Mouse (Mus musculus) cerebellum, adult 9-10 months (tissue): ENCODE data around the gene Nek9.

Experiments used
- DNase-seq: peaks from one replicate; pipeline ENCODE4 v3.0.0; 2022

Gene Nek9

GRCm38 (mm10) chr12:85339243-85339729 is at the start of gene Nek9:
Gene Nek9, minus strand, starts transcription at chr12:85339362.
- peak; percentile 92 for DNase-seq

GRCm38 (mm10) chr12:85385995-85386375 is 46.8 kb upstream of the Nek9 start:
- DNase-seq = no peak

GRCm38 (mm10) chr12:85385329-85385994 is 46.3 kb upstream of the Nek9 start:
- no peak for DNase-seq

- DNase-seq = no peak
Measured at GRCm38 (mm10) chr12:85382761-85383680, 43.9 kb upstream of the Nek9 start.

GRCm38 (mm10) chr12:85381570-85381969 is 42.4 kb upstream of the Nek9 start:
- no peak for DNase-seq

GRCm38 (mm10) chr12:85380942-85381341 is 41.8 kb upstream of the Nek9 start:
- DNase-seq = no peak

GRCm38 (mm10) chr12:85380308-85380707 is 41.1 kb upstream of the Nek9 start:
- no peak for DNase-seq

GRCm38 (mm10) chr12:85378271-85378670 is 39.1 kb upstream of the Nek9 start:
- DNase-seq = no peak

GRCm38 (mm10) chr12:85374561-85375272 is 35.6 kb upstream of the Nek9 start, which contains the start of gene Tmed10:
Gene Tmed10, minus strand, starts transcription at chr12:85374847.
- DNase-seq = peak; percentile 94

- peak; percentile 56 for DNase-seq
Measured at GRCm38 (mm10) chr12:85373591-85374560, 34.7 kb upstream of the Nek9 start.

- no peak for DNase-seq
Measured at GRCm38 (mm10) chr12:85372068-85372665, 33.0 kb upstream of the Nek9 start.

GRCm38 (mm10) chr12:85368441-85369063 is 29.4 kb upstream of the Nek9 start:
- no peak for DNase-seq

GRCm38 (mm10) chr12:85366271-85366670 is 27.1 kb upstream of the Nek9 start:
- peak; percentile 44 for DNase-seq

GRCm38 (mm10) chr12:85362510-85362909 is 23.3 kb upstream of the Nek9 start:
- no peak for DNase-seq

- no peak for DNase-seq
Measured at GRCm38 (mm10) chr12:85361580-85361979, 22.4 kb upstream of the Nek9 start.

GRCm38 (mm10) chr12:85361165-85361564 is 22.0 kb upstream of the Nek9 start:
- no peak for DNase-seq

GRCm38 (mm10) chr12:85354061-85354460 is 14.9 kb upstream of the Nek9 start:
- no peak for DNase-seq

- DNase-seq = peak; percentile 45
Measured at GRCm38 (mm10) chr12:85350407-85351232, 11.5 kb upstream of the Nek9 start.

GRCm38 (mm10) chr12:85348338-85348737 is 9.2 kb upstream of the Nek9 start:
- DNase-seq = no peak

- no peak for DNase-seq
Measured at GRCm38 (mm10) chr12:85347196-85347595, 8.0 kb upstream of the Nek9 start.
